Mouse (Mus musculus) heart, adult 10 weeks (tissue): ENCODE measurements around the gene 4933400A11Rik. TPM values are rescaled to one million over a fixed set of nuclear protein-coding genes. Genes with fewer than 3 reads are reported as not detected.

Experiments used
- polyA plus RNA-seq: library from polyadenylated mRNA; stranded (reverse); fragments of 350-450 nt; fragmentation: Illumina TruSeq; extraction: RNeasy Lipid Tissue Mini Kit (QIAGEN cat#74804); gene quantifications from one replicate; pipeline ENCODE4 v1.2.3, GENCODE M21; 2014; ENCODE audit warnings: low read depth, low replicate concordance

Gene 4933400A11Rik
- not detected for polyA plus RNA-seq

GRCm38 (mm10) chrX:169779535-169779934 is at the start of gene 4933400A11Rik:
4933400A11Rik (minus strand) TSS chrX:169779635.

Other genes starting within 250 kb of the 4933400A11Rik start
- gene Mid1, start 94.4 kb downstream of the 4933400A11Rik start, polyA plus RNA-seq, result 8.7 TPM
- 155 TPM for gene Gm21887, start 230.0 kb upstream of the 4933400A11Rik start, polyA plus RNA-seq